Mouse (Mus musculus): Measurements from ENCODE around the gene Nrp2. TPM values are rescaled to one million over a fixed set of nuclear protein-coding genes. Genes with fewer than 3 reads are reported as not detected.

Gene Nrp2
- total and polyA plus RNA-seq, 2 experiments from 2014 or later: 31.6 to 120 TPM

GRCm38 (mm10) chr1:62763779-62764178, 60.7 kb downstream of the Nrp2 start:
- no peak overlapping the region for H3K9ac ChIP-seq
- no peak overlapping the region for H3K4me2 ChIP-seq (ENCODE audit: low read depth)
- H3K9me3 ChIP-seq (ENCODE audit: low read length): no peaks in the 10 kb centered on the region
- peaks cover 25% of the 10 kb centered on the region; the same call in 1 of the 2 replicates for H3K36me3 ChIP-seq (ENCODE audit: insufficient read depth)
- no peak for ATAC-seq
- H3K27me3 ChIP-seq (ENCODE audit: insufficient read depth, low read length): no peaks in the 10 kb centered on the region
- 95% methylated on average over 4 of the region's 4 CpGs for WGBS
- H3K4me3 ChIP-seq (ENCODE audit: low read depth, low read length): no peak overlapping the region
- DNase-seq: no peak
- no peak for TF ChIP-seq CTCF (IDR thresholded peaks at IDR 0.05; ENCODE audit: low read depth)
- no peak overlapping the region for H3K27ac ChIP-seq (ENCODE audit: low read depth, low read length)
- no peaks in the 10 kb centered on the region for H3K4me1 ChIP-seq (ENCODE audit: insufficient read depth)

- H3K4me2 ChIP-seq (ENCODE audit: low read depth): no peak overlapping the region
- 0 out of 2 replicates have a peak, but pooled peaks have one; percentile 2 for TF ChIP-seq CTCF (IDR thresholded peaks at IDR 0.05; ENCODE audit: low read depth)
- 83% methylated on average over 7 of the region's 7 CpGs for WGBS
- H3K9ac ChIP-seq: no peak overlapping the region
- H3K36me3 ChIP-seq (ENCODE audit: insufficient read depth): peaks cover 25% of the 10 kb centered on the region; the same call in 1 of the 2 replicates
- no peaks in the 10 kb centered on the region for H3K27me3 ChIP-seq (ENCODE audit: insufficient read depth, low read length)
- H3K4me1 ChIP-seq (ENCODE audit: insufficient read depth): no peaks in the 10 kb centered on the region
- 0 out of 2 replicates have a peak, but pooled peaks have one; percentile 23 for ATAC-seq
- no peak overlapping the region for H3K27ac ChIP-seq (ENCODE audit: low read depth, low read length)
- H3K9me3 ChIP-seq (ENCODE audit: low read length): no peaks in the 10 kb centered on the region
- no peak overlapping the region for H3K4me3 ChIP-seq (ENCODE audit: low read depth, low read length)
- DNase-seq: no peak
Measured at GRCm38 (mm10) chr1:62765171-62765570, 62.1 kb downstream of the Nrp2 start.

- Histone ChIP-seq H3K9ac (no peak overlapping the region), H3K27me3 (ENCODE audit: insufficient read depth, low read length) (no peaks in the 10 kb centered on the region), H3K36me3 (ENCODE audit: insufficient read depth) (peaks cover 23% of the 10 kb centered on the region; the same call in 1 of the 2 replicates), H3K4me3 (ENCODE audit: low read depth, low read length) (no peak overlapping the region), H3K4me2 (ENCODE audit: low read depth) (no peak overlapping the region), H3K27ac (ENCODE audit: low read depth, low read length) (no peak overlapping the region), H3K9me3 (ENCODE audit: low read length) (no peaks in the 10 kb centered on the region), H3K4me1 (ENCODE audit: insufficient read depth) (no peaks in the 10 kb centered on the region)
- WGBS: 57% methylated on average over 4 of the region's 4 CpGs
- no peak for ATAC-seq
- no peak for TF ChIP-seq CTCF (IDR thresholded peaks at IDR 0.05; ENCODE audit: low read depth)
- no peak for DNase-seq
Measured at GRCm38 (mm10) chr1:62766766-62767165, 63.7 kb downstream of the Nrp2 start.

GRCm38 (mm10) chr1:62767611-62768010, 64.5 kb downstream of the Nrp2 start:
- no peak overlapping the region for H3K4me3 ChIP-seq (ENCODE audit: low read depth, low read length)
- ATAC-seq: no peak
- H3K9me3 ChIP-seq (ENCODE audit: low read length): no peaks in the 10 kb centered on the region
- H3K4me2 ChIP-seq (ENCODE audit: low read depth): no peak overlapping the region
- H3K27me3 ChIP-seq (ENCODE audit: insufficient read depth, low read length): no peaks in the 10 kb centered on the region
- no peak overlapping the region for H3K27ac ChIP-seq (ENCODE audit: low read depth, low read length)
- DNase-seq: no peak
- peaks cover 21% of the 10 kb centered on the region; the same call in 1 of the 2 replicates for H3K36me3 ChIP-seq (ENCODE audit: insufficient read depth)
- TF ChIP-seq CTCF (IDR thresholded peaks at IDR 0.05; ENCODE audit: low read depth): no peak
- H3K4me1 ChIP-seq (ENCODE audit: insufficient read depth): no peaks in the 10 kb centered on the region
- WGBS: 69% methylated on average over 9 of the region's 9 CpGs
- no peak overlapping the region for H3K9ac ChIP-seq

GRCm38 (mm10) chr1:62770576-62770975, 67.5 kb downstream of the Nrp2 start:
- Histone ChIP-seq H3K36me3 (ENCODE audit: insufficient read depth) (peaks cover 6% of the 10 kb centered on the region; the same call in 1 of the 2 replicates), H3K4me3 (ENCODE audit: low read depth, low read length) (no peak overlapping the region), H3K27me3 (ENCODE audit: insufficient read depth, low read length) (no peaks in the 10 kb centered on the region), H3K9ac (no peak overlapping the region), H3K4me1 (ENCODE audit: insufficient read depth) (no peaks in the 10 kb centered on the region), H3K27ac (ENCODE audit: low read depth, low read length) (no peak overlapping the region), H3K4me2 (ENCODE audit: low read depth) (no peak overlapping the region), H3K9me3 (ENCODE audit: low read length) (no peaks in the 10 kb centered on the region)
- no peak for TF ChIP-seq CTCF (IDR thresholded peaks at IDR 0.05; ENCODE audit: low read depth)
- no peak for DNase-seq
- WGBS: 81% methylated on average over 4 of the region's 4 CpGs
- no peak for ATAC-seq

- no peak overlapping the region for H3K4me3 ChIP-seq (ENCODE audit: low read depth, low read length)
- no peak overlapping the region for H3K4me2 ChIP-seq (ENCODE audit: low read depth)
- TF ChIP-seq CTCF (IDR thresholded peaks at IDR 0.05; ENCODE audit: low read depth): no peak
- 84% methylated on average over 4 of the region's 4 CpGs for WGBS
- H3K36me3 ChIP-seq (ENCODE audit: insufficient read depth): peaks cover 6% of the 10 kb centered on the region; the same call in 1 of the 2 replicates
- no peak overlapping the region for H3K9ac ChIP-seq
- H3K27ac ChIP-seq (ENCODE audit: low read depth, low read length): no peak overlapping the region
- 0 out of 2 replicates have a peak, but pooled peaks cover 3% of the 10 kb centered on the region for H3K4me1 ChIP-seq (ENCODE audit: insufficient read depth)
- no peaks in the 10 kb centered on the region for H3K27me3 ChIP-seq (ENCODE audit: insufficient read depth, low read length)
- no peak for DNase-seq
- H3K9me3 ChIP-seq (ENCODE audit: low read length): no peaks in the 10 kb centered on the region
- ATAC-seq: no peak
Measured at GRCm38 (mm10) chr1:62772391-62772790, 69.3 kb downstream of the Nrp2 start.

GRCm38 (mm10) chr1:62773105-62773920, 70.2 kb downstream of the Nrp2 start:
- 0 out of 2 replicates have a peak, but pooled peaks cover 5% of the 10 kb centered on the region for H3K4me1 ChIP-seq (ENCODE audit: insufficient read depth)
- WGBS: 62% methylated on average over 10 of the region's 10 CpGs
- H3K27me3 ChIP-seq (ENCODE audit: insufficient read depth, low read length): no peaks in the 10 kb centered on the region
- DNase-seq: no peak
- H3K4me3 ChIP-seq (ENCODE audit: low read depth, low read length): no peak overlapping the region
- no peak overlapping the region for H3K27ac ChIP-seq (ENCODE audit: low read depth, low read length)
- H3K9me3 ChIP-seq (ENCODE audit: low read length): no peaks in the 10 kb centered on the region
- no peak for TF ChIP-seq CTCF (IDR thresholded peaks at IDR 0.05; ENCODE audit: low read depth)
- peaks cover 6% of the 10 kb centered on the region; the same call in 1 of the 2 replicates for H3K36me3 ChIP-seq (ENCODE audit: insufficient read depth)
- no peak for ATAC-seq
- H3K9ac ChIP-seq: no peak overlapping the region
- no peak overlapping the region for H3K4me2 ChIP-seq (ENCODE audit: low read depth)

Measured in forebrain, postnatal 0 days (tissue).